Comparison of ENCODE assay signal across 9 mouse cellular contexts in genomic region chr11:73001029-73001428, GRCm38 (mm10). TPM values are rescaled to one million over a fixed set of nuclear protein-coding genes. Genes with fewer than 3 reads are reported as not detected.
A peak's percentile ranks its signal among the peaks of the same experiment; 100 is the strongest.
DNase-seq lines count a peak whose midpoint lies in the region; ATAC-seq and TF ChIP-seq lines count a peak whose summit lies in the region.
"Had no signal": no experiment of that assay in that cellular context is flagged by ENCODE, and none has a peak within 500 bp of the region (broad histone marks: within the 10 kb centered on the region; RNA-seq: fewer than 3 reads in every experiment).

No protein-coding gene starts in this region.

- H3K36me3 ChIP-seq in kidney, embryonic 15.5 days = no peaks in the 10 kb centered on the region
- no peaks in the 10 kb centered on the region for H3K36me3 ChIP-seq in intestine, embryonic 14.5 days (ENCODE audit: control insufficient read depth, insufficient read depth, low read length)
- H3K36me3 ChIP-seq: midbrain, embryonic 12.5 days had no signal

- no peaks in the 10 kb centered on the region for H3K27me3 ChIP-seq in kidney, embryonic 15.5 days
- no peaks in the 10 kb centered on the region for H3K27me3 ChIP-seq in intestine, embryonic 14.5 days (replicated peaks; ENCODE audit: control insufficient read depth, insufficient read depth, low read length)

- no peak overlapping the region for H3K4me2 ChIP-seq in kidney, embryonic 15.5 days
- H3K4me2 ChIP-seq in intestine, embryonic 14.5 days (ENCODE audit: low read length) = no peak overlapping the region
- H3K4me2 ChIP-seq: midbrain, embryonic 12.5 days had no signal

- no peak overlapping the region for H3K9ac ChIP-seq in kidney, embryonic 15.5 days
- no peak overlapping the region for H3K9ac ChIP-seq in intestine, embryonic 14.5 days (ENCODE audit: low read length)
- H3K9ac ChIP-seq: midbrain, embryonic 12.5 days had no signal

- TF ChIP-seq CTCF in cortical plate, adult 2 months (IDR thresholded peaks at IDR 0.05; ENCODE audit: extremely low read depth, insufficient read depth, low read length) = peak; percentile 97
- TF ChIP-seq CTCF in olfactory bulb, adult 2 months (IDR thresholded peaks at IDR 0.05; ENCODE audit: insufficient read depth, low read depth, low read length) = peak; percentile 36; the same call in 1 of the 2 replicates

- DNase-seq in kidney, adult 11 months = peak; percentile 62
- DNase-seq in NIH3T3 (ENCODE audit: low read depth) (peak; percentile 83), liver (peak; percentile 65)
- peak; percentile 77 for DNase-seq in intestine, embryonic 14.5 days (ENCODE audit: low spot score)
- DNase-seq in thymus, postnatal 25 days = peak; percentile 82

- H3K27ac ChIP-seq in kidney, embryonic 15.5 days = no peak overlapping the region
- no peak overlapping the region for H3K27ac ChIP-seq in cortical plate, adult 2 months (ENCODE audit: insufficient read depth, low read length)
- no peak overlapping the region for H3K27ac ChIP-seq in intestine, embryonic 14.5 days (ENCODE audit: low read depth)
- no peak overlapping the region for H3K27ac ChIP-seq in olfactory bulb, adult 2 months (ENCODE audit: insufficient read depth, low read depth, low read length)
- H3K27ac ChIP-seq: midbrain, embryonic 12.5 days had no signal

- no peak for TF ChIP-seq POLR2A in cortical plate, adult 2 months (IDR thresholded peaks at IDR 0.05; ENCODE audit: extremely low read depth, insufficient read depth, low read length)
- TF ChIP-seq POLR2A in olfactory bulb, adult 2 months (IDR thresholded peaks at IDR 0.05; ENCODE audit: insufficient read depth, low read depth, low read length) = no peak

- H3K9me3 ChIP-seq in kidney, embryonic 15.5 days (replicated peaks) = no peaks in the 10 kb centered on the region
- no peaks in the 10 kb centered on the region for H3K9me3 ChIP-seq in intestine, embryonic 14.5 days (ENCODE audit: control insufficient read depth, low read length)
- H3K9me3 ChIP-seq: midbrain, embryonic 12.5 days had no signal

- 13% methylated on average over 6 of the region's 6 CpGs for WGBS in kidney, embryonic 15.5 days
- 11% methylated on average over 6 of the region's 6 CpGs for WGBS in intestine, embryonic 14.5 days
- 16% methylated on average over 6 of the region's 6 CpGs for WGBS in olfactory bulb, adult 2 months

- ATAC-seq in kidney, embryonic 15.5 days (replicated peaks; ENCODE audit: low FRiP score) = no peak; the same call in 1 of the 2 replicates
- ATAC-seq in intestine, embryonic 14.5 days (replicated peaks; ENCODE audit: low FRiP score, low TSS enrichment, low read depth) = 0 out of 2 replicates have a peak, but pooled peaks have one; percentile 34

- no peak overlapping the region for H3K4me3 ChIP-seq in kidney, embryonic 15.5 days (replicated peaks)
- no peak overlapping the region for H3K4me3 ChIP-seq in cortical plate, adult 2 months (ENCODE audit: insufficient read depth, low read length)
- no peak overlapping the region for H3K4me3 ChIP-seq in intestine, embryonic 14.5 days (ENCODE audit: low read depth, low read length)
- no peak overlapping the region for H3K4me3 ChIP-seq in olfactory bulb, adult 2 months (ENCODE audit: insufficient read depth, low read depth, low read length)
- H3K4me3 ChIP-seq: midbrain, embryonic 12.5 days had no signal

- peaks cover 16% of the 10 kb centered on the region; the same call in 1 of the 2 replicates for H3K4me1 ChIP-seq in kidney, embryonic 15.5 days
- no peaks in the 10 kb centered on the region for H3K4me1 ChIP-seq in cortical plate, adult 2 months (ENCODE audit: control insufficient read depth, insufficient read depth, low read length)
- peaks cover 9% of the 10 kb centered on the region for H3K4me1 ChIP-seq in intestine, embryonic 14.5 days (replicated peaks; ENCODE audit: control insufficient read depth, insufficient read depth, low read length)
- no peaks in the 10 kb centered on the region for H3K4me1 ChIP-seq in olfactory bulb, adult 2 months (ENCODE audit: control insufficient read depth, insufficient read depth, low read length)
- H3K4me1 ChIP-seq: midbrain, embryonic 12.5 days had no signal

RNA-seq across cellular contexts. Expression of gene P2rx1, which starts 2.1 kb away (rescaled TPM):
- 1.6 and 1.7 TPM in 2 replicates for polyA plus RNA-seq in kidney, embryonic 15.5 days (2015; fragmentation: Nextera tagmentation; extraction: Ambion mirVana)
- 0.52 and 0.78 TPM in 2 replicates for polyA plus RNA-seq in cortical plate, adult 2 months (2012; rRNA removed)
- polyA plus RNA-seq in intestine, embryonic 14.5 days (2014; fragmentation: Nextera tagmentation; extraction: Ambion mirVana) = 1.7 and 10.1 TPM in 2 replicates
- not detected in 2 replicates for polyA plus RNA-seq in olfactory bulb, adult 2 months (2012; ENCODE audit: insufficient read depth, insufficient read length, low replicate concordance, missing spikeins)

RNA-seq across cellular contexts. Expression of gene Camkk1, which starts 17.8 kb away (rescaled TPM):
- 6.7 and 9.2 TPM in 2 replicates for polyA plus RNA-seq in kidney, embryonic 15.5 days (2015; fragmentation: Nextera tagmentation; extraction: Ambion mirVana)
- polyA plus RNA-seq in cortical plate, adult 2 months (2012; rRNA removed) = 90.0 and 103 TPM in 2 replicates
- polyA plus RNA-seq in intestine, embryonic 14.5 days (2014; fragmentation: Nextera tagmentation; extraction: Ambion mirVana) = 4.4 and 4.5 TPM in 2 replicates
- polyA plus RNA-seq in olfactory bulb, adult 2 months (2012; ENCODE audit: insufficient read depth, insufficient read length, low replicate concordance, missing spikeins) = not detected in 2 replicates

RNA-seq across cellular contexts. Expression of gene Atp2a3, which starts 40.1 kb away (rescaled TPM):
- polyA plus RNA-seq in kidney, embryonic 15.5 days (2015; fragmentation: Nextera tagmentation; extraction: Ambion mirVana) = 4.2 and 5.7 TPM in 2 replicates
- polyA plus RNA-seq in cortical plate, adult 2 months (2012; rRNA removed) = 4.4 and 4.6 TPM in 2 replicates
- polyA plus RNA-seq in intestine, embryonic 14.5 days (2014; fragmentation: Nextera tagmentation; extraction: Ambion mirVana) = 17.4 and 21.4 TPM in 2 replicates
- 103 TPM in 1 of 2 replicates, not detected in the other for polyA plus RNA-seq in olfactory bulb, adult 2 months (2012; ENCODE audit: insufficient read depth, insufficient read length, low replicate concordance, missing spikeins)

RNA-seq across cellular contexts. Expression of gene Ncbp3, which starts 46.6 kb away (rescaled TPM):
- polyA plus RNA-seq in kidney, embryonic 15.5 days (2015; fragmentation: Nextera tagmentation; extraction: Ambion mirVana) = 12.1 and 12.9 TPM in 2 replicates
- 4.5 and 4.7 TPM in 2 replicates for polyA plus RNA-seq in cortical plate, adult 2 months (2012; rRNA removed)
- polyA plus RNA-seq in intestine, embryonic 14.5 days (2014; fragmentation: Nextera tagmentation; extraction: Ambion mirVana) = 10.0 and 11.9 TPM in 2 replicates
- polyA plus RNA-seq in olfactory bulb, adult 2 months (2012; ENCODE audit: insufficient read depth, insufficient read length, low replicate concordance, missing spikeins) = not detected in 2 replicates
